Mouse (Mus musculus) liver, embryonic 14.5 days (tissue): ENCODE measurements around the gene Ssbp2.

Experiments used
- CTCF ChIP-seq: IDR thresholded peaks from 2 replicates; pipeline ENCODE4 v1.5.1; 2016; ENCODE audit warnings: antibody characterized with exemption, low read depth, control low read depth
- EP300 ChIP-seq: IDR thresholded peaks from 2 replicates; pipeline ENCODE4 v1.6.1; 2016; ENCODE audit warnings: antibody characterized with exemption, low read depth

GRCm38 (mm10) chr13:91635957-91636356 is 175.9 kb downstream of the Ssbp2 start:
- TF ChIP-seq CTCF (no peak), EP300 (no peak)
